Mouse (Mus musculus) fibroblast of lung, adult 2 months (primary cell): ENCODE results near the gene Shisal2b.

ENCODE experiments used
- DNase-seq: peaks from one replicate; pipeline ENCODE4 v3.0.0-alpha.2; 2011; ENCODE audit warnings: low read depth

The Shisal2b gene

GRCm38 (mm10) chr13:104816635-104817571, 46.8 kb downstream of the Shisal2b start, which contains the start of gene Cwc27:
TSS of gene Cwc27 (minus strand) at chr13:104817142.
- peak; percentile 53 for DNase-seq

- DNase-seq = no peak
Observed at GRCm38 (mm10) chr13:104816270-104816634, 47.4 kb downstream of the Shisal2b start.

- DNase-seq = no peak
Observed at GRCm38 (mm10) chr13:104805681-104806080, 58.0 kb downstream of the Shisal2b start.

DNA sequence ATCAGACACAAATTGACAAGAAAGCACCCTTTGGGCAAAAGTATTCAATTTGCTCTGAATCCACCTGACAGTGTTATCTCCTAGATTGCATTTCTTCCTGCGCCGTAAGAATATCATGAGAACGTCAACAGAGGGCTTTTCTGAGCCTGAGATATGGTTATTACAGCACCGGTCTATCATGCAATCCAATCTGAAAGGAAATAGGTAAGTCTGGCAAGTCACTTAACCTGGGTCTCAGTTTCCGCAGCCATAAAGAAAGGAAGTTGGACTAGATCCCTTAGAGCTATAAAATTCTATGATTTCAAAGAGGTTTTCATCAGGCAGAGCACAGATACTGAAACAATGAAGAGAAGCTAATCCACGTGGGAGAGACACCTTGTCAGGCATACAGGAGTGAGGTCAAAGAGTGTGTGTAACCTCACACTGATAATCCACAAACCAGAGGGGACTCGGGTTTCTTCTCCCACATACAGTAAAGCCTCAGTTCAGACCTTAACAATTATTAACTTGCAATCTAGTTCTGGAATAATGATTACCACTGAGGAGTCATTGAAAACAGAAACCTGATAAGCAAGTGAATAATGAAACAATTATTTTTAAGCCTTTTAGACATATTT, 64.0 kb downstream of the Shisal2b start:
- DNase-seq = no peak

DNA sequence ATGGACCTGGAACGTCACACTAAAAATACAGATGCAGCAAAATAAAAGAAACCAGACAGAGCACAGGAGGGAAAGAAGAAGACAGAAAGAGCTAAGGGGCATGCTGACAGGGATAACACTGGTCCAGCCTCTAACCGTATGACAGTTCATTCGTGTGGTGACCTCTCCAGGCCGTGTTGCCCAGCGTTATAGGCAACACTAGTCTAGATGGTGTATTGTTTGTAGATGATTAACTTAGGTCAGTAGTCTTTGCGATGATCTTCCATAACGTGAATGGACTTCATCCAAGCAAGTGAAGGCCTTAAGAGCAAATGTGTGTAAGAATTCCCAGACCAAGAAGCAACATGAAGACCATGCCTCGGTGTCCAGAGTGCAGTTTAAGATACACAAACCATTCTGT, 64.6 kb downstream of the Shisal2b start:
- no peak for DNase-seq
